Mouse (Mus musculus) heart, embryonic 14.5 days (tissue): ENCODE measurements around the gene Rnf4. TPM values are rescaled to one million over a fixed set of nuclear protein-coding genes. Genes with fewer than 3 reads are reported as not detected.

Experiments
- ATAC-seq: fragments of 200-750 bp; cut with Nextera tagmentation; 2 replicates; pipeline ENCODE4 v1.8.0; 2017; ENCODE audit warnings: low read depth, moderate TSS enrichment; ENCODE audit not compliant: insufficient number of reproducible peaks, insufficient read depth, low FRiP score
- H3K27ac ChIP-seq, 2 experiments: fragments of 200-500 bp in 1 of 2; fragments of 300-500 bp in 1 of 2; sonication (generic) in 1 of 2; replicated peaks in 1 of 2; 2 replicates each; pipeline ENCODE4 v1.5.1; 2012 to 2014; ENCODE audit warnings: low read depth in 2 of 2, low read length in 2 of 2, control low read depth in 1 of 2, mild to moderate bottlenecking in 1 of 2, mixed read lengths in 1 of 2; ENCODE audit not compliant: control insufficient read depth in 1 of 2, insufficient read depth in 1 of 2
- H3K27me3 ChIP-seq: fragments of 300-500 bp; sonication (generic); 2 replicates; pipeline ENCODE4 v1.6.1; 2014; ENCODE audit warnings: mild to moderate bottlenecking, low read length, control low read depth; ENCODE audit not compliant: control insufficient read depth, insufficient read depth
- H3K36me3 ChIP-seq: fragments of 300-500 bp; sonication (generic); 2 replicates; pipeline ENCODE4 v1.6.1; 2014; ENCODE audit warnings: mild to moderate bottlenecking, control low read depth, low read length, mixed read lengths; ENCODE audit not compliant: control insufficient read depth, insufficient read depth
- H3K4me1 ChIP-seq, 2 experiments: fragments of 200-500 bp in 1 of 2; fragments of 300-500 bp in 1 of 2; sonication (generic) in 1 of 2; 2 replicates each; pipeline ENCODE4 v1.6.1; 2012 to 2014; ENCODE audit warnings: low read length in 2 of 2, control low read depth in 1 of 2, mixed read lengths in 1 of 2; ENCODE audit not compliant: control insufficient read depth in 2 of 2, insufficient read depth in 2 of 2
- H3K4me2 ChIP-seq: fragments of 300-500 bp; sonication (generic); 2 replicates; pipeline ENCODE4 v1.6.1; 2014; ENCODE audit warnings: mild to moderate bottlenecking, low read length
- H3K4me3 ChIP-seq, 2 experiments: fragments of 200-500 bp in 1 of 2; fragments of 300-500 bp in 1 of 2; sonication (generic) in 1 of 2; 2 replicates each; pipeline ENCODE4 v1.5.1; 2012 to 2014; ENCODE audit warnings: low read length in 2 of 2, mild to moderate bottlenecking in 2 of 2, control low read depth in 1 of 2, low read depth in 1 of 2, moderate library complexity in 1 of 2; ENCODE audit not compliant: control insufficient read depth in 1 of 2, insufficient read depth in 1 of 2
- H3K9ac ChIP-seq: fragments of 300-500 bp; sonication (generic); 2 replicates; pipeline ENCODE4 v1.6.1; 2014; ENCODE audit warnings: mild to moderate bottlenecking, low read length
- H3K9me3 ChIP-seq: fragments of 300-500 bp; sonication (generic); 2 replicates; pipeline ENCODE4 v1.6.1; 2016; ENCODE audit warnings: low read length, control low read depth; ENCODE audit not compliant: control insufficient read depth
- WGBS: fragments of 180-500 bp; shearing (Covaris S2); extraction: QIAGEN DNeasy Blood & Tissue Kit; methylation state at CpG from one replicate; pipeline ENCODE4 v1.1.7; 2014; 5-methylcytosine and 5-hydroxymethylcytosine counted together
- polyA plus RNA-seq: library from polyadenylated mRNA; unstranded; fragments of >200 nt; fragmentation: Nextera tagmentation; extraction: Ambion mirVana; gene quantifications from 2 replicates; pipeline ENCODE4 v1.2.1, GENCODE M21; 2014

Rnf4 gene
- polyA plus RNA-seq, 1 experiment from 2014 or later, result 116 TPM

DNA sequence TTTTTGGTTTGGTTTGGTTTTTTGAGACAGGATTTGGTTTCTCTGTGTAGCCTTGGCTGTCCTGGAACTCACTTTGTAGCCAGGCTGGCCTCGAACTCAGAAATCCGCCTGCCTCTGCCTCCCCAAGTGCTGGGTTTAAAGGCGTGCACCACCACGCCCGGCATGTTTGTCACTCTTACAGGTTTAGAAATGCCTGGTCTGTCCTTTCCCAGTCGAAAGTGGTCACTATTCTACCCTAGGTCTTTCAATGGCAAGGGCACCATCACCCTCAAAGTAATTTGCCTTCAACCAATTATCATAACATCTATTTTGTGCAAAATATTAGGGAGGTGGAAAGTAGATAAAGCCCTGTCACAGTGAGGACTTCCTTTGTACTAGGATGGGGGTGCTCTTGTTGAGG, 4.2 kb downstream of the Rnf4 start:
- H3K27me3 ChIP-seq, result no peaks in the 10 kb centered on the region
- H3K4me3 ChIP-seq, result no peak overlapping the region
- H3K27ac ChIP-seq, result no peak overlapping the region
- H3K4me2 ChIP-seq, result no peak overlapping the region
- no peak for ATAC-seq
- peaks cover 35% of the 10 kb centered on the region for H3K36me3 ChIP-seq
- no peak overlapping the region for H3K9ac ChIP-seq
- H3K9me3 ChIP-seq, result no peaks in the 10 kb centered on the region
- WGBS, result 97% methylated on average over 6 of the region's 6 CpGs
- peaks cover 0 to 20% of the 10 kb centered on the region in 2 experiments; a peak in 3 of 4 replicates for H3K4me1 ChIP-seq

DNA sequence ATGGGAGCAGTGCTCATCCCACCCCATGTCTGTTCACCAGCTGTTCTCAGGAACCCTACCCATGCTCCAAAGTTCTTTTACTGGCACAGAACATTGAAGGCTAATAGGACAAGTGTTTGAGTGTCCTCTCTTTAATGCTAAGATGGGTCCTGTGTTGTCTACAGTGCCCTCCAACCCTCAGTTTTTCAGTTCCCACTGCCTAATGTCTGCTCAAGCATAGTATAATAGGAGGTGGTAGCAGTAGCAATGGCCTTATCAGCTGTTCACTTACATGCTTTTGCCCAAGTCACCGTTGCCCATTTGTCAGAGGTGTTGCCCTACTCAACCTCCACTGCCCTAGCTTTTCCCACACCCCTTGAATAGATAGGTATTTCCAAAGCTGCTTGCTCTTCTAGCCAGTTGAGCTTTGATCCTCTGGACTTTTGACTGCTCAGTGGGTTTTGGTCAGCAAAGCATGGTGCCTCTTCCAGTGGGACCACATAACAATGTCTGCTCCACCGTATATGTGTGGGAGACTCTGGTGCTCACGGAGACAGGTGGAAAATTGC, 16.1 kb downstream of the Rnf4 start:
- H3K36me3 ChIP-seq, result peaks cover 98% of the 10 kb centered on the region
- ATAC-seq, result no peak
- no peaks in the 10 kb centered on the region for H3K9me3 ChIP-seq
- no peak overlapping the region for H3K9ac ChIP-seq
- H3K4me2 ChIP-seq, result no peak overlapping the region
- H3K4me3 ChIP-seq, result no peak overlapping the region
- H3K4me1 ChIP-seq, result no peaks in the 10 kb centered on the region
- WGBS, result 94% methylated on average over 3 of the region's 3 CpGs
- no peaks in the 10 kb centered on the region for H3K27me3 ChIP-seq
- H3K27ac ChIP-seq, result no peak overlapping the region

DNA sequence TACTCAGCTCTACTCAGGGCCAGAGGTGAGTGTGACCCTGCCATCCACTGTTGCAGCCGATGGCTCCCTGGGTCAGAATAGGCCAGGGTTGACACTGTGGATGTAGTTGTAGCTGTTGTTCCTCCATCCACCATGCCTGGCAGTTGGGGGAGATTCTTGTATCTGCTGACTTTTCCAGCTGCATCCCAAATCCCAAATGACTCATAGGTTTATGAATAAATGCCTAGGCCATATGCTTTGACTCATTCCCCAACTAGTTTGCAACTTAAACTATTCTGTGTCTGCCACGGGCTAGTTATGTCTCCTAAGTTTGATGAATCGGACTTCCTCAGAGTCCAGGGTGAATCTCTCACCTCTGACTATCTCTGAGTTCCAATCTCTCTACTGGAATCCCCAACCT, 24.2 kb downstream of the Rnf4 start:
- Histone ChIP-seq H3K36me3 (peaks cover 62% of the 10 kb centered on the region), H3K9me3 (no peaks in the 10 kb centered on the region), H3K27me3 (no peaks in the 10 kb centered on the region), H3K4me2 (no peak overlapping the region), H3K4me1 (peaks cover 0 to 4% of the 10 kb centered on the region in 2 experiments; a peak in 1 of 4 replicates), H3K9ac (no peak overlapping the region), H3K4me3 (no peak overlapping the region), H3K27ac (no peak overlapping the region)
- ATAC-seq, result no peak
- 88% methylated on average over 3 of the region's 3 CpGs for WGBS

DNA sequence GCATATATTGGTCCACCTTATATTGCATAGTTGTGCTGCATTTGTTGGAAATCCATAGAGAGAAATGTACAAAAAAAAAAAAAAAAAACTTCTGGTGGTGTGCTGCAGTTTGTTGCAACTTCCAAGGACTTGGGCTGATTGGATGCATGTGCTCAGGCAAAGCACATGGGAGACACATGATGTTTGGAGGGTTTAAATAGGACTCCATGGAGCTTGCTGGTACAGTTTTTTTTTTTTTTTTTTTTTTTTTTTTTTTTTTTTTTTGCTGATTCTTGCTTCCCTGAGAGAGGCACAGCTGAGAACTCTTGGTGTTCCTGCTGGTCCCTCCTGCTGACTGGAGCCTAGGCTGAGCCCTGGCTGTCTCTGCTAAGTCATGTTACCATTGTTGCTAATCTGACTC, 27.0 kb downstream of the Rnf4 start:
- Histone ChIP-seq H3K9ac (no peak overlapping the region), H3K36me3 (peaks cover 35% of the 10 kb centered on the region), H3K27ac (no peak overlapping the region), H3K4me3 (no peak overlapping the region), H3K4me2 (no peak overlapping the region), H3K9me3 (no peaks in the 10 kb centered on the region), H3K27me3 (no peaks in the 10 kb centered on the region), H3K4me1 (peaks cover 0 to 4% of the 10 kb centered on the region in 2 experiments; a peak in 1 of 4 replicates)
- no peak for ATAC-seq

DNA sequence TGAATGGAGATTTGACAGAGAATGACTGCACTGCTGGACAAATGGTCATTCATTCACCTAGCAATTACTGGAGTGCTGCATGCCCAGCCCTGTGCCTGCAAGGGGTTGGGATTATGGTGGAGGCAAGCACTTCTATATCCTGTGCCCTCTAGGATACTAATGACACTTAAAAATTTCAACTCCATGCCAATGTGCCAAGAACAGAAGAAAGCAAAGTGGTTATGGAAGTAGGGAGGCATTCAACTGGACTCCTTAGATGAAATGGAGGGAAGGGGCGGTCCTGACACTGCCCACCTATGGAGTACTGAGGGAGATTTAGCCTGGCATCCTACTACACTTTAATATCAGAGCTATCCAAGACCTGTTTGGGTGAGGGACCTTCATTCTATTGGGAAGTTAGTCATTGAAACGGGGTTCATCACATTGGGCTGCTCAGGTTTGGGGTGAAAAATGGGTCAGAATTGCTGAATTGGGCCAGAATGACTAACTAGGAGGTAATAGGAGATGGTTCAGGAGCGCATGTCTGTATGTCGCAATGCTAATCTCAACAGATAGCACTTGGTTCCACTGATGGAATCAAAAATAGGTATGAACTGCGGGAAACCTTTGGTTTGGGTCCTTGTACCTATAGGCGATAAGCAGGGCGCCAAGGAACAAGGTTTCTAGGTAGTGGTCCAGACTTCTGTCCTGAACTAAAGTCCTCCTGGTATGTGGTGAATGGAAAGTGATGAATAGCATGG, 32.6 kb downstream of the Rnf4 start:
- ATAC-seq, result no peak
- WGBS, result 62% methylated on average over 7 of the region's 7 CpGs

DNA sequence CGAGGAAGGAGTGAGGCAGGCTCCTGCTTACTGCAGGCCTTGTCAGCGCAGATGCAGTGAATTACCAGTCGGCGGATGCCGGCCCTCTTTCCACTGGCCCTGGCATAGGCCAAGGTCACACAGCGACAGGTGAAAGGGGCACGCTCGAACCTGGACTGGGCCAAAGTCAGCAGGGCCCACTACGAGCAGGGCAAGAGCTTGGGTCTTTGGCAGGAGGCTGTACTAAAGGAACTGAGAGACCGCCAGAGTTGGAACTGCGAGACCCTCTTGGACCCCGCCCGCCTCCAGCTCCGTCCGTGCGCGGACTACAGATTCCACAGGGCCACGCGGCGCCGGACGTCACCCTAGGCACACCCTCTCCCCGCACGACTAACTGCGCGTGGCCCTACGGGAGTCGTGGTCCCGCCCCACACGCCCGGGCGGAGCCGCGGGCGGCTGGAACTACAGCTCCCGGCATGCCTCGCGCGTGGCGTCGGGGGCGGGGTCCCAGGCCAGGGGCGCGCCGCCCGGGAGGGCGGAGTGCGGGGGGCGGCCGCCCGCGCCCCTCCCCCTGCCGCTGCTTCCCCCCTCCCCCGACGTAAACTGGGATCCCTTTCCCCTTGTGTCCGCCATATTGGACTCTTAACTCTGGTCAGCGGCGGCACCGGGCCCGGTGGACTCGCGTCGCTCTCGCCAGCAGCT, 33.4 kb downstream of the Rnf4 start, which contains the start of gene Fam193a:
TSS of gene Fam193a (plus strand) at position 593 of the 681 bp plus-strand sequence.
- Histone ChIP-seq H3K36me3 (0 out of 2 replicates have a peak, but pooled peaks cover 4% of the 10 kb centered on the region), H3K9me3 (no peaks in the 10 kb centered on the region), H3K27me3 (no peaks in the 10 kb centered on the region), H3K4me3 (peak within 1 kb of the TSS; percentile 84 to 99), H3K4me2 (peak within 1 kb of the TSS; percentile 72), H3K9ac (peak within 1 kb of the TSS; percentile 97), H3K27ac (peak within 1 kb of the TSS; percentile 87 to 91), H3K4me1 (peaks cover 4 to 21% of the 10 kb centered on the region in 2 experiments; a peak in 3 of 4 replicates)
- 1% methylated on average over 54 of the region's 64 CpGs for WGBS
- ATAC-seq, result peak; percentile 100

More for the DNA sequence above, 32.6 kb downstream of the Rnf4 start:
- H3K9ac ChIP-seq, result peak overlapping the region; percentile 70
- no peaks in the 10 kb centered on the region for H3K9me3 ChIP-seq
- peak overlapping the region; percentile 67 for H3K4me2 ChIP-seq
- no peaks in the 10 kb centered on the region for H3K27me3 ChIP-seq
- H3K27ac ChIP-seq, result peak overlapping the region; percentile 70 to 91
- peak overlapping the region; percentile 82 to 84 for H3K4me3 ChIP-seq
- H3K4me1 ChIP-seq, result peaks cover 4 to 21% of the 10 kb centered on the region in 2 experiments; a peak in 3 of 4 replicates
- 0 out of 2 replicates have a peak, but pooled peaks cover 4% of the 10 kb centered on the region for H3K36me3 ChIP-seq

DNA sequence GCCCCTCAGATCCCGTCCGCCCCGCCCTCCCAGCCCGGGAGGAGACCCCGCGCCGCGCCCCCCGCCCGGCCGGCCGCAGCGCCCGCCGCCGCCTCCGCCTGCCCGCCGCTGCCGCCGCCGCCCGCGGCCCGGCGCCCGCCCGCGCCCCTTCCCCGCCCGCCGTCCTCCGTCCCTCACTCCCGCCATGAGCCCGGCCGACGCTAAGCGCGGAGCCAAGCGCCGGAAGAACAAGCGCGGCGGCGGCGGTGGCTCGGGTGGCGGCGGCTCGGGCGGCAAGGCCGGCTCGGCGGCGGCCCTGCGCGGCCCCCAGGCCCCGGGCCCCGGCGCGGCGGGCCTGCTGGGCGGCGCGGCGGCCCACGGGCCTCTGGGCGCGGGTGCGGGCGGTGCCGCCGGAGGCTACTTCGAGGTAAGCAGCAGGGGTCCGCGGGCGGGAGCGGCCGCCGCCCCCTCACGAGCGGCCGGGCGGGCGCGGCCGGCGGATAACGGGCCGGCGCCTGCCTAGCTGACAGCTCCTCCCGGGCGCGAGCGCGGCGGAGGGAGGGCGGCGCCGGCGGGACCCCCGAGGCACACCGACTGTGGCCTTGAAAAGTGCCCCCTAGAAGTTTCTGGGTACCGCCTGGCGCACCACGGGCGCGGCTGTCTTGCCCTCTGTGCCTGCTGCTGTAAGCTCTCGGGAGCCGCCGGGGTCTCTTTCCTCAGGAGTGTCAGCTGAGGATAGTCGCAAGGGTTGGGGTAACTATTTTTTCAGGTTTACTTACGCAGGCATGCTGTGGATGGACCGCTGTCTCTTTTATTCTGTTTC, 34.1 kb downstream of the Rnf4 start:
- Histone ChIP-seq H3K9me3 (no peaks in the 10 kb centered on the region), H3K4me2 (peak overlapping the region; percentile 72), H3K27me3 (no peaks in the 10 kb centered on the region), H3K4me1 (peaks cover 4 to 21% of the 10 kb centered on the region in 2 experiments; a peak in 3 of 4 replicates), H3K27ac (peak overlapping the region; percentile 53 to 87), H3K36me3 (0 out of 2 replicates have a peak, but pooled peaks cover under 1% of the 10 kb centered on the region), H3K4me3 (peak overlapping the region; percentile 84 to 99), H3K9ac (peak overlapping the region; percentile 97)
- 0 out of 2 replicates have a peak, but pooled peaks have one; percentile 1 for ATAC-seq
- WGBS, result under 1% methylated on average over 50 of the region's 114 CpGs
